Mouse (Mus musculus): ENCODE data around the gene Gsap. TPM values are rescaled to one million over a fixed set of nuclear protein-coding genes. Genes with fewer than 3 reads are reported as not detected.
"Not testable (repeated sequence)": the region's sequence is repeated elsewhere in the genome, so short reads cannot be mapped to it uniquely, and the experiment has no call there.

The Gsap gene
- polyA plus RNA-seq, 2 experiments from 2014 or later, result 36.6 to 38.8 TPM

- ATAC-seq, result no peak
Measured at GRCm38 (mm10) chr5:21328560-21328959, 142.5 kb downstream of the Gsap start.

- no peak for ATAC-seq
Measured at GRCm38 (mm10) chr5:21329672-21330665, 143.9 kb downstream of the Gsap start.

GRCm38 (mm10) chr5:21331656-21332055 is 145.6 kb downstream of the Gsap start:
- ATAC-seq, result no peak

- no peak for ATAC-seq
Measured at GRCm38 (mm10) chr5:21332119-21332518, 146.1 kb downstream of the Gsap start.

GRCm38 (mm10) chr5:21342265-21342664 is 156.2 kb downstream of the Gsap start:
- not testable (repeated sequence) for ATAC-seq

GRCm38 (mm10) chr5:21348366-21348765 is 162.3 kb downstream of the Gsap start:
- ATAC-seq, result no peak

GRCm38 (mm10) chr5:21351678-21352077 is 165.6 kb downstream of the Gsap start:
- no peak for ATAC-seq

GRCm38 (mm10) chr5:21358648-21359047 is 172.6 kb downstream of the Gsap start:
- no peak for ATAC-seq

GRCm38 (mm10) chr5:21363343-21363742 is 177.3 kb downstream of the Gsap start:
- no peak for ATAC-seq

Other genes with a start within 250 kb of the Gsap start
- 10 to 100 TPM; 27.9 to 38.5 TPM for gene Rsbn1l, start 229.9 kb upstream of the Gsap start, polyA plus RNA-seq (2017; shearing (Covaris generic))
- gene Ptpn12, start 130.3 kb upstream of the Gsap start, polyA plus RNA-seq (2017; shearing (Covaris generic)), result 10 to 100 TPM; 10.7 to 11.1 TPM
- 10 to 100 TPM; 27.5 to 28.0 TPM for gene Fgl2, start 186.4 kb downstream of the Gsap start, polyA plus RNA-seq (2017; shearing (Covaris generic))
- under 1 TPM; 0.60 to 0.61 TPM for gene Ccdc146, start 238.4 kb downstream of the Gsap start, polyA plus RNA-seq (2017; shearing (Covaris generic))
- gene Fam185a, start 238.7 kb downstream of the Gsap start, polyA plus RNA-seq (2017; shearing (Covaris generic)), result 1 to 10 TPM; 2.4 to 2.6 TPM